Mouse (Mus musculus): ENCODE data around the gene Tnfaip8l1. TPM values are rescaled to one million over a fixed set of nuclear protein-coding genes. Genes with fewer than 3 reads are reported as not detected.

Tnfaip8l1 gene
- polyA plus RNA-seq (2012; rRNA removed): 3.5 and 3.6 TPM in 2 replicates

DNA sequence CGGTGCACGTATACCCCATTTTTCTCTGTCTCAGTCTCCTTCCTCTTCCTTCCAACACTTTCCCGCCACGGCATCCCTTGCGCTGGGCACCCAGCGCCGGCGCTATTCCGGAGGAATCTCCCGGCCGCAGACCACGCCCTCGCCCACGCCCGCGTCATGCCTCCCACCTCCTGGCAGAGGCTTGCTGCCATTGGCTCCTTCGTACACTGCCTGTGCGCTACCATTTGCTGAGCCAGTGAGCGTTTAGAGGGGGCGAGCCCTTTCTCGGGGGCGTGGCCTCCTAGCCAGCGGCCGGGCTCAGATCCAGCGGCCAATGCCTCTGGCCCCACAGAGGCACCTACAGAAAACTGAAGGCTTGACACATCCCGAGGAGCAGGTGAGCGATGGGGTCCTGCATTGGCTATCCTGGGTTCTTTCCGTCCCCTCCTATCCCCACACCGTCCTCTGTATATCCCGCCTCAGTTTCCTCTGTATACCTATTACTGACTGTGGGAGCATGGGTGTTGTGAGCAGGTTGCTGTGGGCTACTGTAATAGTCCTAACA, at the start of gene Tnfaip8l1:
Tnfaip8l1 (plus strand) TSS at position 247 of the 544 bp plus-strand sequence.
- peak; percentile 94 for DNase-seq
- no peak for TF ChIP-seq POLR2A (IDR thresholded peaks at IDR 0.05; ENCODE audit: borderline replicate concordance, extremely low read depth, low read depth, low read length)
- no peak for TF ChIP-seq CTCF (IDR thresholded peaks at IDR 0.05; ENCODE audit: insufficient read depth, low read length)
- Histone ChIP-seq H3K4me3 (replicated peaks; ENCODE audit: extremely low read depth, low read depth, low read length) (peak within 1 kb of the TSS; percentile 48), H3K4me1 (ENCODE audit: control insufficient read depth, insufficient read depth, low read length) (0 out of 2 replicates have a peak, but pooled peaks cover 2% of the 10 kb centered on the region)
- under 1% methylated on average over 30 of the region's 30 CpGs for WGBS

DNA sequence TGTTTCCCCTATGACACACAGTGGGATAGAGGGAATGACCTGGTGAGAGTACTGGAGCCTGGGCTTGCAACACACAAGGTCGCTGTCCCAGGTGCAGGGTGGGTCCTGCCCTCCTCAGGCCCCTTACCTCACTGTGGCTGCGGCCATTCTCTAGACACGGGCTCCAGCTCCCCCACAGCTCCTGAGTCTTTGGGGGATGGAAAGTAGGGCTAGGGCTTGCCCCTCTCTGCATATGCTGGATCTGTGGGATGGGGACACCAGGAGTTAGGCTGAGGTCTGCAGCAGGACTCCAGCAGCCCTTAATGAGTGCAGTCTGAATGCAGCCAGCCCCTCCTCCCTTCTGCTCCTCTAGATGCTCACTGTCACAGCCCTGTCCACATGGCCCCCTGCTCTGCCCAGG, 49.5 kb upstream of the Tnfaip8l1 start:
- no peak for DNase-seq
- Histone ChIP-seq H3K4me1 (ENCODE audit: control insufficient read depth, insufficient read depth, low read length) (no peaks in the 10 kb centered on the region), H3K4me3 (replicated peaks; ENCODE audit: extremely low read depth, low read depth, low read length) (no peak overlapping the region)
- WGBS: 72% methylated on average over 3 of the region's 3 CpGs
- TF ChIP-seq CTCF (IDR thresholded peaks at IDR 0.05; ENCODE audit: insufficient read depth, low read length) (no peak), POLR2A (IDR thresholded peaks at IDR 0.05; ENCODE audit: borderline replicate concordance, extremely low read depth, low read depth, low read length) (no peak)

DNA sequence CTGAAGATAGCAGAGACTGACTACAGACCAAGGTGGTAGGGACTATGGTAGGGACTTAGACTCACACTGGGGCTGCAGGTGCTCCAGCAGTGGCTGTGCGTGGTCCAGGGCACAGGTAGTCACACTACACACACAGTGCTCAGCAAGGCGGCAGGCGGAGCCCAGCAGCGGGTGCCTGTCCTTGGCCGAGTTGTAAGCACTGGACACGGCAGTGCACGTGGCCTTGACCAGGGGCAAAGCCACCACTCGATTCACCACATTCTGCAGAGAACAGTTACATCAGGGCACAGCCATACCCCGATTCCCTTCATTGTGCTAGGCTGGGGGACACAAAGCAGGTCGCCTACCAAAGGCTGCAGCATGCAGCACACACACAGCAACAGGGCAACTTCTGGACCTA, 46.1 kb upstream of the Tnfaip8l1 start:
- H3K4me1 ChIP-seq (ENCODE audit: control insufficient read depth, insufficient read depth, low read length): 0 out of 2 replicates have a peak, but pooled peaks cover 2% of the 10 kb centered on the region
- WGBS: 68% methylated on average over 10 of the region's 10 CpGs
- no peak overlapping the region for H3K4me3 ChIP-seq (replicated peaks; ENCODE audit: extremely low read depth, low read depth, low read length)
- TF ChIP-seq POLR2A (IDR thresholded peaks at IDR 0.05; ENCODE audit: borderline replicate concordance, extremely low read depth, low read depth, low read length) (no peak), CTCF (IDR thresholded peaks at IDR 0.05; ENCODE audit: insufficient read depth, low read length) (no peak)
- DNase-seq: no peak

DNA sequence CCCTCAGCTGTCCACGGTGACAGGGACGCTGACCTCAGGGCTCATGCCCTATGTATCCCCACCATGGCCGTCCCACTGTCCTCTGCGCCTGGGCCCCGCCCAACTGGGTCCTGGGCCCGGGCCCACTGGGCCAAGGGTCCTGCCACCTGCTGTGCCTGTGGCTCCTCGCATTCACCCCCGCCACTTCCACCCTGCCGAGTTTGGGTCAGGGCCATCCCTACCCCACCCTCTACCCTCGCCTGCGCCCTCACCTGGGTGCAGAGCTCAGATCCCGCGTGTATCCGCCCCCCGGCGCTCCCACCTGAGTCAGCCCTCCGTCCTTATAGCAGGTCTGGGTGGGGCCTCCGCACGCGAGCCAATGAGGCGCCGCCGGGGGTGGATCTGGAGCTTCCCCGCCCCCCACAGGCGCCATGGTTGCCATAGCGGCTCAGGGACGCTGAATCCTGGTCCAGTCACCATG, 45.0 kb upstream of the Tnfaip8l1 start, which contains the start of gene Plin5:
Plin5 (minus strand) TSS at position 346 of the 460 bp plus-strand sequence.
- DNase-seq: peak; percentile 36
- Histone ChIP-seq H3K4me1 (ENCODE audit: control insufficient read depth, insufficient read depth, low read length) (0 out of 2 replicates have a peak, but pooled peaks cover 2% of the 10 kb centered on the region), H3K4me3 (replicated peaks; ENCODE audit: extremely low read depth, low read depth, low read length) (no peak within 1 kb of the TSS)
- 2% methylated on average over 27 of the region's 27 CpGs for WGBS
- TF ChIP-seq POLR2A (IDR thresholded peaks at IDR 0.05; ENCODE audit: borderline replicate concordance, extremely low read depth, low read depth, low read length): no peak
- TF ChIP-seq CTCF (IDR thresholded peaks at IDR 0.05; ENCODE audit: insufficient read depth, low read length): no peak

DNA sequence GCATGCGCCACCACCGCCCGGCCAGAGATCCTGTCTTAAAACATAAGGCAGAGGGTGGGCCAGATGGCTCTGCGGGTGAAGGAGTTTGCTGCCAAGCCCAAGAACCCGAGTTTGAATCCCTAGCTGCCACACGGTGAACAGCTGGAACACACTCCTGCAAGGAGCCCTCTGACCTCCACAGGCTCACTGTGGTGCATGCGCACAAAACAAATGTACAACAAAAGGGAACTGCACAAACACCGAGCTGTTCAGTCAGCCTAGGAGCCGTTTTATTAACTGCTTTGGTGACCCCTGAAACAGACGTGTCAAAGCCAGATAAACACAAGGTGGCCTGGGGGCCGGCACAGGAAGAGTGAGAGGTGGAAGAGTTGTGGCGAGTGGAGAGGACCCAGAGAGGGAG, 42.8 kb upstream of the Tnfaip8l1 start:
- Histone ChIP-seq H3K4me1 (ENCODE audit: control insufficient read depth, insufficient read depth, low read length) (0 out of 2 replicates have a peak, but pooled peaks cover 2% of the 10 kb centered on the region), H3K4me3 (replicated peaks; ENCODE audit: extremely low read depth, low read depth, low read length) (peak overlapping the region; percentile 4)
- WGBS: 32% methylated on average over 12 of the region's 12 CpGs
- DNase-seq: no peak
- TF ChIP-seq CTCF (IDR thresholded peaks at IDR 0.05; ENCODE audit: insufficient read depth, low read length) (no peak), POLR2A (IDR thresholded peaks at IDR 0.05; ENCODE audit: borderline replicate concordance, extremely low read depth, low read depth, low read length) (no peak)

DNA sequence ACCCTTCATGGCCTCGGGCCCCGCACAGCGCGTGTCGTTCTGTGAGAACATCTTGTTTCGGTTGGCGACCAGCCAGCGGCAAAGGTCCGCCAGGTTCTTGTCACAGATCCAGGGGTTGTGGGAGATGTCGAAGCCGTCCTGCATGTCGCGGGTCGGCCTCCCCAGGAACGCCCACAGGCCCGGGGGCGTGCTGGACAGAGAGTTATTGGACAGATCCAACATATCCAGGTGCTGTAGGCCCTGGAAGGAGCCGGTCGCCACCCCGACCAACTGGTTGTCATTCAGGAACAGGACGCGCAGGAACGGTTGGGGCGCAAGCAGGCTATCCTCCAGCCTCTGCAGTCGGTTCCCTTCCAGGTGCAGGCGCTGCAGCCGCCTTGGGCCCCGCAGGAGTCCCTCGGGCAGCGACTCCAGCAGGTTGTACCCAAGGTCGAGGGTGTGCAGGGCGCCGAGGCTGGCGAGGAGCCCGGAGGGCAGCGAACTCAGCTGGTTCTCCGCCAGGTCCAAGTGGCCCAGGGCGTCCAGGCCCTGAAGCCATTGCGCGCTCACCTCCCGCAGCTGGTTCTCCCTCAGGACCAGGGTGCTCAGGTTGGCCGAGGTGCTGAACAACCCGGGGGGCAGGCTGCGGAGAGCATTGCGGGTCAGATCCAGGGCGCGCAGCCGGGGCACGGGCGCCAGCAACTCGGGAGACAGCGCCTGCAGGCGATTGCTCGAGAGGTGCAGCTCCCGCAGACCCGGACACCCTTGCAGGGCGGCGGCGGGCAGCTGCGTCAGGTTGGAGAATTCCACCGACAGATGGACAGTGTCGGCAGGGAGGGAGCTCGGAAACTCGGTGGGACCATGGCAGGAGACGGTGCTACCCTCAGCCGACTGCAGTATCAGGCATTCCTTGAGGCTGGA, 42.0 kb upstream of the Tnfaip8l1 start:
- WGBS: 3% methylated on average over 66 of the region's 66 CpGs
- Histone ChIP-seq H3K4me1 (ENCODE audit: control insufficient read depth, insufficient read depth, low read length) (0 out of 2 replicates have a peak, but pooled peaks cover 2% of the 10 kb centered on the region), H3K4me3 (replicated peaks; ENCODE audit: extremely low read depth, low read depth, low read length) (peak overlapping the region; percentile 43)
- DNase-seq: peak; percentile 66
- TF ChIP-seq CTCF (IDR thresholded peaks at IDR 0.05; ENCODE audit: insufficient read depth, low read length) (no peak), POLR2A (IDR thresholded peaks at IDR 0.05; ENCODE audit: borderline replicate concordance, extremely low read depth, low read depth, low read length) (no peak)

DNA sequence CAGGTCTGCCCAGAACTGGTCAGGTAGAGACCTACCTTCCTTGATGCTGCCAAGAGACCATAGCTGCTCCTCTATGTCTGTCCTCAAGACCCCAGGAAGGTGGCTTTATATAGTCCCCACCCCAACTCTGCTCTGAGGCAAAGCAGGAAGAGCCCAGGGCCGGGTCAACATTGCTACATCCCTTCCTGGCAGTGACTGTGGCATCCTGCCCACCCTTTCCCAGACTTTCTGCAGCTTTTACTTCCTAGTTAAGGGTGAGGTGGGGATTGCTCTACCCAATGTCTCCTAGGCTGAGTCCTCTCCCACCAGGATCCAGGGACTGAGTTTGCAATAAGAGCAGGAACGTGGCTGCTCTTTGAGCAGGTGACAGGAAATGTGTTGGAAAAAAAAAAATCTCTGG, 40.5 kb upstream of the Tnfaip8l1 start, which contains the start of gene Lrg1:
Lrg1 (minus strand) TSS at position 176 of the 400 bp plus-strand sequence.
- Histone ChIP-seq H3K4me1 (ENCODE audit: control insufficient read depth, insufficient read depth, low read length) (0 out of 2 replicates have a peak, but pooled peaks cover 2% of the 10 kb centered on the region), H3K4me3 (replicated peaks; ENCODE audit: extremely low read depth, low read depth, low read length) (peak within 1 kb of the TSS; percentile 33)
- 25% methylated on average over 2 of the region's 2 CpGs for WGBS
- peak; percentile 34 for DNase-seq
- TF ChIP-seq CTCF (IDR thresholded peaks at IDR 0.05; ENCODE audit: insufficient read depth, low read length) (no peak), POLR2A (IDR thresholded peaks at IDR 0.05; ENCODE audit: borderline replicate concordance, extremely low read depth, low read depth, low read length) (peak; percentile 30; the same call in 1 of the 2 replicates)

DNA sequence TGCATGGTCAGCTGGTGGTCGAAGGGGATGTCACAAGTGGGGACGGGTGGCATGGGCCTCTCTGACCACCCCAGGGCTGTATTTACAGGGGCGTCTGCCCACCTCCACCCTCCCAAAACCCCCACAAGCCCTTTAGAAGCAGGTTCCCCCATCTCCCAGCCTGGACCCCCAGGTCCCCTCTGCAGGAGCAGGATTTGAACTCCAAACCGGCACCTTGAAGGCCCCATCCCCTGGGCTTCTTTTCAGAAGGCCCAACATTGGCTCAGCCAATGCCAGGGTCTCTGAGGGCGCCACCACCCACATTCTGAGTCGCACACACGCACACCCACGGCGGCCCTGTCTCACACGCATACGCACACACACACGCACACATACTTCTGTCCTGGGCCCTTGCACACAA, 39.1 kb upstream of the Tnfaip8l1 start:
- 94% methylated on average over 12 of the region's 12 CpGs for WGBS
- Histone ChIP-seq H3K4me1 (ENCODE audit: control insufficient read depth, insufficient read depth, low read length) (0 out of 2 replicates have a peak, but pooled peaks cover 2% of the 10 kb centered on the region), H3K4me3 (replicated peaks; ENCODE audit: extremely low read depth, low read depth, low read length) (no peak overlapping the region)
- DNase-seq: no peak
- TF ChIP-seq POLR2A (IDR thresholded peaks at IDR 0.05; ENCODE audit: borderline replicate concordance, extremely low read depth, low read depth, low read length): no peak

DNA sequence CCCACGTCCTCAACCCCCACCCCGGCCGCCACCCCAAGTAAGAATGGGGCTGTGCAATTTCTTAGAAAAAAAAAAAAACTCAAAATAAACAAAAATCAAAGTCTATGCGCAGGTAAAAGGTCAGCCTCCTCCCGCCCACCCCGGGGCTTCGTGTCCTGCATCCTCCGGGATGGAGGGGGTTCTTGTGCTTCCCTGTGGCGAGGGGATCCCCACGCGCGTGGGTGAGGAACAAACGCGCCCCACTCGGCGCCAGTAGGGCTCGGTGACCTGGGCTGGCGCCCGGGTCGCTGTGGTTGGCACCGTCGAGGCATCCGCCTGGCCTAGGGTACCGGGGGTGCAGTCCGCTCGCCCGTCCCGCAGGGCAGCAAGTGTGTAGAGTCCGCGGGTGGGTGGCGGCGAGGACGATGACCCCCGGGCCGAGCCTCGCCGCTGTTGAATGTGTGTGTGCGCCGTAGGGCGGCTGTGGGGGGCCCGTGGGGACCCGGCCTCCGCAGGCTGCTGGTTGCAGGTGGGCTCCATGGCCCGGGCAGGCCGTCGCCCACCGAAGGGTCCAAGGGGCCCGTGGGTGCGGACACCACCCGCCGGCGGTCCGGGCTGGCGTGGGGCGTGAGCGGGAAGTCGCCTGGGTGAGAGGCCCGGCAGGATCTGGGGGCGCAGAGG, 38.5 kb upstream of the Tnfaip8l1 start:
- WGBS: 51% methylated on average over 59 of the region's 59 CpGs
- DNase-seq: no peak
- Histone ChIP-seq H3K4me3 (replicated peaks; ENCODE audit: extremely low read depth, low read depth, low read length) (no peak overlapping the region), H3K4me1 (ENCODE audit: control insufficient read depth, insufficient read depth, low read length) (0 out of 2 replicates have a peak, but pooled peaks cover 2% of the 10 kb centered on the region)
- TF ChIP-seq POLR2A (IDR thresholded peaks at IDR 0.05; ENCODE audit: borderline replicate concordance, extremely low read depth, low read depth, low read length) (no peak), CTCF (IDR thresholded peaks at IDR 0.05; ENCODE audit: insufficient read depth, low read length) (no peak)

All from lung, adult 2 months (tissue).